Mouse (Mus musculus) effector memory CD4-positive, alpha-beta T cell, adult 7 months (primary cell): ENCODE data around the gene Olfr549. TPM values are rescaled to one million over a fixed set of nuclear protein-coding genes. Genes with fewer than 3 reads are reported as not detected.

Experiments used
- polyA plus RNA-seq: library from polyadenylated mRNA; unstranded; fragments of 100-300 nt; shearing (Covaris generic); gene quantifications from one replicate; pipeline ENCODE4 v1.2.1, GENCODE M21; 2017

Olfr549 gene
- not detected for polyA plus RNA-seq

GRCm38 (mm10) chr7:102549570-102549969 lies at the start of gene Olfr549:
Gene Olfr549, plus strand, starts transcription at chr7:102549870.

GRCm38 (mm10) chr7:102534449-102534848 lies 15.2 kb upstream of the Olfr549 start, which contains the start of gene Olfr547:
Gene Olfr547, plus strand, starts transcription at chr7:102534749.

GRCm38 (mm10) chr7:102540596-102540995 lies 9.1 kb upstream of the Olfr549 start, which contains the start of gene Olfr548-ps1:
Gene Olfr548-ps1, plus strand, starts transcription at chr7:102540896.

GRCm38 (mm10) chr7:102564999-102565997 lies 15.6 kb downstream of the Olfr549 start, which contains the start of gene Trim21:
Gene Trim21, minus strand, starts transcription at chr7:102565486.

GRCm38 (mm10) chr7:102571142-102571541 lies 21.5 kb downstream of the Olfr549 start, which contains the start of gene Olfr550:
Gene Olfr550, plus strand, starts transcription at chr7:102571442.

GRCm38 (mm10) chr7:102591786-102592185 lies 42.1 kb downstream of the Olfr549 start, which contains the start of gene Olfr551:
Gene Olfr551, minus strand, starts transcription at chr7:102591886.

GRCm38 (mm10) chr7:102597378-102598031 lies 47.8 kb downstream of the Olfr549 start, which contains the start of gene Olfr552:
Gene Olfr552, plus strand, starts transcription at chr7:102597770.

Other genes starting within 250 kb of the Olfr549 start
- gene Rrm1, start 108.2 kb upstream of the Olfr549 start, polyA plus RNA-seq = 47.0 TPM
- gene Olfr543, start 68.2 kb upstream of the Olfr549 start, polyA plus RNA-seq = 0.44 TPM
- gene Olfr544, start 61.6 kb upstream of the Olfr549 start, polyA plus RNA-seq = not detected
- gene Olfr545, start 50.3 kb upstream of the Olfr549 start, polyA plus RNA-seq = not detected
- not detected for gene Olfr547, start 15.1 kb upstream of the Olfr549 start, polyA plus RNA-seq
- gene Olfr548-ps1, start 9.0 kb upstream of the Olfr549 start, polyA plus RNA-seq = not detected
- gene Trim21, start 15.6 kb downstream of the Olfr549 start, polyA plus RNA-seq = 19.6 TPM
- gene Olfr550, start 21.6 kb downstream of the Olfr549 start, polyA plus RNA-seq = 0.22 TPM
- 0.09 TPM for gene Olfr551, start 42.0 kb downstream of the Olfr549 start, polyA plus RNA-seq
- gene Olfr552, start 47.9 kb downstream of the Olfr549 start, polyA plus RNA-seq = not detected
- not detected for gene Olfr553, start 68.3 kb downstream of the Olfr549 start, polyA plus RNA-seq
- 0.95 TPM for gene Olfr554, start 88.6 kb downstream of the Olfr549 start, polyA plus RNA-seq
- not detected for gene Olfr555, start 109.0 kb downstream of the Olfr549 start, polyA plus RNA-seq
- not detected for gene Olfr556, start 115.0 kb downstream of the Olfr549 start, polyA plus RNA-seq
- gene Trim68, start 137.5 kb downstream of the Olfr549 start, polyA plus RNA-seq = 7.4 TPM
- not detected for gene Olfr557, start 146.0 kb downstream of the Olfr549 start, polyA plus RNA-seq
- not detected for gene Olfr558, start 152.3 kb downstream of the Olfr549 start, polyA plus RNA-seq
- not detected for gene Olfr33, start 169.2 kb downstream of the Olfr549 start, polyA plus RNA-seq
- gene Olfr559, start 177.6 kb downstream of the Olfr549 start, polyA plus RNA-seq = not detected
- not detected for gene Olfr560, start 209.5 kb downstream of the Olfr549 start, polyA plus RNA-seq
- gene Olfr78, start 209.6 kb downstream of the Olfr549 start, polyA plus RNA-seq = not detected
- not detected for gene Olfr561, start 221.4 kb downstream of the Olfr549 start, polyA plus RNA-seq